Mouse (Mus musculus) hindbrain, embryonic 10.5 days (tissue): ENCODE measurements around the gene Tox2. TPM values are rescaled to one million over a fixed set of nuclear protein-coding genes. Genes with fewer than 3 reads are reported as not detected.

Experiments
- polyA plus RNA-seq: library from polyadenylated mRNA; unstranded; fragments of >200 nt; fragmentation: Nextera tagmentation; extraction: Ambion mirVana; gene quantifications from 2 replicates; pipeline ENCODE4 v1.2.1, GENCODE M21; 2016

The Tox2 gene
- polyA plus RNA-seq, 1 experiment from 2014 or later, result 29.8 TPM

Other genes starting within 250 kb of the Tox2 start
- gene Sgk2, start 215.8 kb upstream of the Tox2 start, polyA plus RNA-seq, result not detected in 2 replicates
- 52.3 and 55.1 TPM in 2 replicates for gene Ift52, start 185.8 kb upstream of the Tox2 start, polyA plus RNA-seq
- gene Mybl2, start 148.4 kb upstream of the Tox2 start, polyA plus RNA-seq, result 44.5 and 51.0 TPM in 2 replicates
- not detected in 2 replicates for gene Gtsf1l, start 115.3 kb upstream of the Tox2 start, polyA plus RNA-seq
- 0.75 and 0.81 TPM in 2 replicates for gene Jph2, start 194.9 kb downstream of the Tox2 start, polyA plus RNA-seq
- 89.2 and 93.3 TPM in 2 replicates for gene Oser1, start 221.6 kb downstream of the Tox2 start, polyA plus RNA-seq
- gene Gdap1l1, start 235.4 kb downstream of the Tox2 start, polyA plus RNA-seq, result 19.0 and 54.8 TPM in 2 replicates